Mouse (Mus musculus) cerebellum, adult 2 months (tissue): Measurements from ENCODE around the gene Ghrhr.

Source experiments
- CTCF ChIP-seq: fragments of 200-500 bp; IDR thresholded peaks from 2 replicates; pipeline ENCODE4 v1.5.1; 2011; ENCODE audit warnings: low read depth, mild to moderate bottlenecking, control low read depth, low read length, moderate library complexity, borderline replicate concordance; ENCODE audit not compliant: insufficient read depth
- POLR2A ChIP-seq: fragments of 200-500 bp; IDR thresholded peaks from 2 replicates; pipeline ENCODE4 v1.6.1; 2011; ENCODE audit warnings: low read length, control low read depth, borderline replicate concordance; ENCODE audit not compliant: insufficient read depth

- no peak for TF ChIP-seq CTCF
- no peak for TF ChIP-seq POLR2A
Measured at GRCm38 (mm10) chr6:55420411-55420810, 44.3 kb downstream of the Ghrhr start.
